ENCODE assay signal across 16 mouse cellular contexts in genomic region chr2:128833435-128833834, GRCm38 (mm10). TPM values are rescaled to one million over a fixed set of nuclear protein-coding genes. Genes with fewer than 3 reads are reported as not detected.
DNase-seq lines count a peak whose midpoint lies in the region; ATAC-seq and TF ChIP-seq lines count a peak whose summit lies in the region.
"Had no signal": no experiment of that assay in that cellular context is flagged by ENCODE, and none has a peak within 500 bp of the region (broad histone marks: within the 10 kb centered on the region; RNA-seq: fewer than 3 reads in every experiment).

No protein-coding gene starts in this region.

- H3K36me3 ChIP-seq in liver, embryonic 16.5 days (ENCODE audit: control insufficient read depth, insufficient read depth): peaks cover 6% of the 10 kb centered on the region; the same call in 1 of the 2 replicates
- peaks cover 73% of the 10 kb centered on the region for H3K36me3 ChIP-seq in liver, embryonic 12.5 days
- H3K36me3 ChIP-seq in intestine, embryonic 16.5 days (ENCODE audit: control insufficient read depth, insufficient read depth, low read length): no peaks in the 10 kb centered on the region; the same call in 1 of the 2 replicates
- peaks cover 60% of the 10 kb centered on the region for H3K36me3 ChIP-seq in small intestine, adult 2 months (ENCODE audit: control insufficient read depth, insufficient read depth, low read length)

- no peak overlapping the region for H3K9ac ChIP-seq in liver, embryonic 16.5 days (ENCODE audit: low read depth, low read length)
- no peak overlapping the region for H3K9ac ChIP-seq in liver, embryonic 12.5 days
- no peak overlapping the region for H3K9ac ChIP-seq in intestine, embryonic 16.5 days (ENCODE audit: low read depth, low read length)
- H3K9ac ChIP-seq: embryonic facial prominence, embryonic 12.5 days; forebrain, embryonic 15.5 days; heart, embryonic 12.5 days; hindbrain, embryonic 15.5 days had no signal

- WGBS in liver, embryonic 16.5 days (ENCODE audit: insufficient replicate concordance): 70% methylated on average over 2 of the region's 2 CpGs
- 76% methylated on average over 2 of the region's 2 CpGs for WGBS in liver, embryonic 12.5 days (ENCODE audit: insufficient replicate concordance)
- WGBS in intestine, embryonic 16.5 days: 80% methylated on average over 2 of the region's 2 CpGs
- WGBS in small intestine, adult 2 months: 40% methylated on average over 2 of the region's 2 CpGs

- H3K27ac ChIP-seq in liver, embryonic 16.5 days (ENCODE audit: low read length): 0 out of 2 replicates have a peak overlapping the region, but pooled peaks have one; percentile 15
- no peak overlapping the region for H3K27ac ChIP-seq in liver, embryonic 12.5 days
- peak overlapping the region; percentile 74 for H3K27ac ChIP-seq in intestine, embryonic 16.5 days (ENCODE audit: low read length)
- peak overlapping the region; percentile 87 for H3K27ac ChIP-seq in small intestine, adult 2 months (ENCODE audit: insufficient read depth, low read depth, low read length)
- H3K27ac ChIP-seq in left cerebral cortex, adult 2 months: no peak overlapping the region
- H3K27ac ChIP-seq: embryonic facial prominence, embryonic 12.5 days; forebrain, embryonic 15.5 days; hindbrain, embryonic 15.5 days had no signal

- intact Hi-C loops in left cerebral cortex, adult 2 months (cut with DNase I): no loop called here

- TF ChIP-seq CTCF in small intestine, adult 2 months (IDR thresholded peaks at IDR 0.05; ENCODE audit: extremely low read depth, insufficient read length, insufficient replicate concordance, low read depth, low read length): no peak
- no peak for TF ChIP-seq CTCF in left cerebral cortex, adult 2 months (IDR thresholded peaks at IDR 0.05)

- no peak overlapping the region for H3K4me2 ChIP-seq in liver, embryonic 16.5 days (ENCODE audit: low read depth, low read length)
- no peak overlapping the region for H3K4me2 ChIP-seq in liver, embryonic 12.5 days
- H3K4me2 ChIP-seq in intestine, embryonic 16.5 days (ENCODE audit: low read depth, low read length): no peak overlapping the region
- H3K4me2 ChIP-seq: embryonic facial prominence, embryonic 12.5 days; forebrain, embryonic 15.5 days; heart, embryonic 12.5 days; hindbrain, embryonic 15.5 days had no signal

- TF ChIP-seq POLR2A in small intestine, adult 2 months (IDR thresholded peaks at IDR 0.05; ENCODE audit: low read depth, low read length): no peak

- peak; percentile 68 for ATAC-seq in liver, embryonic 16.5 days (ENCODE audit: low read depth)
- no peak for ATAC-seq in liver, embryonic 12.5 days
- peak; percentile 92 for ATAC-seq in intestine, embryonic 16.5 days
- ATAC-seq: forebrain, embryonic 15.5 days had no signal

- H3K9me3 ChIP-seq in liver, embryonic 16.5 days (replicated peaks; ENCODE audit: control insufficient read depth, low read length): no peaks in the 10 kb centered on the region
- H3K9me3 ChIP-seq in liver, embryonic 12.5 days (replicated peaks): no peaks in the 10 kb centered on the region
- H3K9me3 ChIP-seq in intestine, embryonic 16.5 days (ENCODE audit: control insufficient read depth, low read length): no peaks in the 10 kb centered on the region
- H3K9me3 ChIP-seq: embryonic facial prominence, embryonic 12.5 days; forebrain, embryonic 15.5 days; heart, embryonic 12.5 days; hindbrain, embryonic 15.5 days had no signal

- no peaks in the 10 kb centered on the region for H3K4me1 ChIP-seq in liver, embryonic 16.5 days (ENCODE audit: control insufficient read depth, low read depth, low read length)
- H3K4me1 ChIP-seq in liver, embryonic 12.5 days: no peaks in the 10 kb centered on the region
- H3K4me1 ChIP-seq in intestine, embryonic 16.5 days (ENCODE audit: control insufficient read depth, insufficient read depth, low read length): peaks cover 9% of the 10 kb centered on the region; the same call in 1 of the 2 replicates
- peaks cover 8% of the 10 kb centered on the region; the same call in 1 of the 2 replicates for H3K4me1 ChIP-seq in small intestine, adult 2 months (ENCODE audit: control insufficient read depth, insufficient read depth, insufficient read length, low read length)
- H3K4me1 ChIP-seq: embryonic facial prominence, embryonic 12.5 days; forebrain, embryonic 15.5 days; heart, embryonic 12.5 days; hindbrain, embryonic 15.5 days had no signal

- H3K27me3 ChIP-seq in liver, embryonic 16.5 days (ENCODE audit: control insufficient read depth, insufficient read depth, low read depth, low read length): no peaks in the 10 kb centered on the region
- no peaks in the 10 kb centered on the region for H3K27me3 ChIP-seq in liver, embryonic 12.5 days (replicated peaks)
- H3K27me3 ChIP-seq in intestine, embryonic 16.5 days (replicated peaks; ENCODE audit: control insufficient read depth, insufficient read depth, low read length): no peaks in the 10 kb centered on the region
- no peaks in the 10 kb centered on the region for H3K27me3 ChIP-seq in small intestine, adult 2 months (ENCODE audit: control insufficient read depth, insufficient read depth, low read length)
- H3K27me3 ChIP-seq: embryonic facial prominence, embryonic 12.5 days; forebrain, embryonic 15.5 days; heart, embryonic 12.5 days; hindbrain, embryonic 15.5 days had no signal

- no peak for DNase-seq in left cerebral cortex, adult 2 months (ENCODE audit: extremely low spot score in 1 of 2, low spot score in 2 of 2)
- DNase-seq in frontal cortex, postnatal 25 days (ENCODE audit: low spot score in 2 of 2): no peak
- DNase-seq in c-Kit-positive CD71-positive TER-119-positive erythroid progenitor cells, embryonic 14.5 days (ENCODE audit: low spot score): no peak
- DNase-seq: adrenal gland, postnatal 25 days; cerebellum, adult 11-12 months; cerebellum, adult 9-10 months; cerebellum, postnatal 25 days; gastrocnemius, postnatal 10 days had no signal

- H3K4me3 ChIP-seq in liver, embryonic 16.5 days (ENCODE audit: low read depth, low read length): no peak overlapping the region
- H3K4me3 ChIP-seq in liver, embryonic 12.5 days: no peak overlapping the region
- no peak overlapping the region for H3K4me3 ChIP-seq in intestine, embryonic 16.5 days (ENCODE audit: low read length)
- H3K4me3 ChIP-seq in small intestine, adult 2 months (ENCODE audit: low read depth, low read length): no peak overlapping the region
- no peak overlapping the region for H3K4me3 ChIP-seq in left cerebral cortex, adult 2 months
- H3K4me3 ChIP-seq: embryonic facial prominence, embryonic 12.5 days; forebrain, embryonic 15.5 days; heart, embryonic 12.5 days; hindbrain, embryonic 15.5 days had no signal

RNA-seq across cellular contexts. Expression of gene Tmem87b, which starts 15.5 kb away (rescaled TPM):
- 9.3 and 10.5 TPM in 2 replicates for polyA plus RNA-seq in liver, embryonic 16.5 days (2015; fragmentation: Nextera tagmentation; extraction: Ambion mirVana)
- polyA plus RNA-seq in liver, embryonic 12.5 days (2016; fragmentation: Nextera tagmentation; extraction: Ambion mirVana): 9.5 and 9.9 TPM in 2 replicates
- 54.6 and 62.4 TPM in 2 replicates for polyA plus RNA-seq in intestine, embryonic 16.5 days (2015; fragmentation: Nextera tagmentation; extraction: Ambion mirVana)
- 5.7 and 12.3 TPM in 2 replicates for polyA plus RNA-seq in small intestine, adult 2 months (2012; rRNA removed)
- total RNA-seq in left cerebral cortex, adult 2 months (2021): 10 to 100 TPM; 31.6 to 36.5 TPM

RNA-seq across cellular contexts. Expression of gene Fbln7, which starts 29.3 kb away (rescaled TPM):
- polyA plus RNA-seq in liver, embryonic 16.5 days (2015; fragmentation: Nextera tagmentation; extraction: Ambion mirVana): 0.21 and 0.42 TPM in 2 replicates
- polyA plus RNA-seq in liver, embryonic 12.5 days (2016; fragmentation: Nextera tagmentation; extraction: Ambion mirVana): 0.38 and 0.53 TPM in 2 replicates
- polyA plus RNA-seq in intestine, embryonic 16.5 days (2015; fragmentation: Nextera tagmentation; extraction: Ambion mirVana): 12.4 and 13.3 TPM in 2 replicates
- polyA plus RNA-seq in small intestine, adult 2 months (2012; rRNA removed): 1.8 and 3.9 TPM in 2 replicates
- total RNA-seq in left cerebral cortex, adult 2 months (2021): 1 to 10 TPM; 2.4 to 2.5 TPM

Comparison
In these comparisons a context has a peak if more than half of its experiments do, and no peak if none do; other contexts are left out.
1. H3K27ac ChIP-seq: peak in liver, embryonic 16.5 days (single experiment), intestine, embryonic 16.5 days (single experiment) and small intestine, adult 2 months (single experiment); none in liver, embryonic 12.5 days (single experiment) and left cerebral cortex, adult 2 months (single experiment).